Mouse (Mus musculus) c-Kit-negative CD71-positive TER-119-positive erythroid progenitor cells, embryonic 14.5 days (primary cell): Measurements from ENCODE around the gene Mmachc.
"Not testable (repeated sequence)": the region's sequence is repeated elsewhere in the genome, so short reads cannot be mapped to it uniquely, and the experiment has no call there.

Experiments used
- DNase-seq: peaks from one replicate; pipeline ENCODE4 v3.0.0-alpha.2; 2013; ENCODE audit warnings: low read depth, low spot score

The Mmachc gene

DNA sequence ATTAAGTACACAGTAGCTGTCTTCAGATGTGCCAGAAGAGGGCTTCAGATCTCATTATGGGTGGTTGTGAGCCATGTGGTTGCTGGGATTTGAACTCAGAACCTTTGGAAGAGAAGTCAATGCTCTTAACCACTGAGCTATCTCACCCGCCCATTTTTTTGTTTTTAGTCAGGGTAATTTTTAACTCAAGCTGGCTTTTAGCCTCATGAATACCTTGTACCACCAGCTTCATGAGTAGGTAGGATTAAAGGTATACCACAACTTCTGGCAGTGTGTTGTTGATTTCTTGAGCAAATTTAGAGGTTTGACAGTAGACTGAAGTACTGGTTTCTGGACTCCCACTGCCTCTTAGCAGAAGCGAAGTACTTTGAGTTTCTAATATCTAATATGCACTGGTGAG is 16.1 kb downstream of the Mmachc start:
- no peak for DNase-seq

DNA sequence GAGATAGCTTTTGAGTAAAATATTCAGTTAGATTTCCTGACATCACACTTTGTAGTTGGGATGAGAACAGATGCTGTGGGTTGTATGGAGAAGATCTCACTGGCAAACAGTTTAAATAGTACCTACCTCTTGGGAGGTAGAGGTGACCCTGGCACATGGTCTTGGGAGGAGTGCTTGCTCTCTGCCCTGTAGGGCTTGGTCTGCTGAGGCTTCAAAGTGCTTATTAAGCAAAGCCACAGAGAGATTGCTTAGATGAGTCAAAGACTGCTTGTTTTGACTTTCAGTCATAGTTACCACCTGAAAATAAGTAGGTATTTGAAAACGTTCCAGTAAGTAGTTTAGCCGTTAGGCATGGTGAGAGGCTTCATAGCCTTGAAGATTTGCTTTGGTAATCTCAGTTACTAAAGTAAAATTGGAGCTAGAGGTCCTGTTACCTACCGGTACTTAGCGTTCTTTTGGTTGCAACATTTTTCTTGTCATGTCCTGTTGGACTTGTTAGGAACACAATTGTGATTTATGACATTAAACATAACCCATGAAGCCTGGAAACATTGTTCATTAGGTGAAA is 18.8 kb downstream of the Mmachc start:
- no peak for DNase-seq

GRCm38 (mm10) chr4:116687041-116687440 is 21.2 kb downstream of the Mmachc start:
- DNase-seq, result no peak

- peak; percentile 70 for DNase-seq
Measured at GRCm38 (mm10) chr4:116685402-116686061, 22.7 kb downstream of the Mmachc start, which contains the start of gene Prdx1. Prdx1 (plus strand) TSS chr4:116685544.

GRCm38 (mm10) chr4:116684665-116685064 is 23.5 kb downstream of the Mmachc start:
- DNase-seq, result no peak

- peak; percentile 39 for DNase-seq
Measured at GRCm38 (mm10) chr4:116683957-116684356, 24.2 kb downstream of the Mmachc start.

DNA sequence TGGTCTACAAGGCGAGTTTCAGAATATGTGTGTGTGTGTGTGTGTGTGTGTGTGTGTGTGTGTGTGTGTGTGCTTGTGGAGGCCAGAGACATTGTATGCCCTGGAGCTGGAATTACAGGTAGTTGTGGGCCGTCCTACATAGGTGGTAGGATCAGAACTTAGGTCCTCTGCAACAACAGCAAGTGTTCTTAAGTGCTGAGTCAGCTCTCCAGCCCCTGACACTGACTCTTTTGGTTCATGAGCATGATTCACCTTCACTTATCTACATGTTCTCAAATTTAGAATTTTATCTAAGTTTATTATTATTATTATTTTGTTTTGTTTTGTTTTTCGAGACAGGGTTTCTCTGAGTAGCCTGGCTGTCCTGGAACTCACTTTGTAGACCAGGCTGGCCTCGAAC is 27.7 kb downstream of the Mmachc start:
- DNase-seq, result not testable (repeated sequence)

DNA sequence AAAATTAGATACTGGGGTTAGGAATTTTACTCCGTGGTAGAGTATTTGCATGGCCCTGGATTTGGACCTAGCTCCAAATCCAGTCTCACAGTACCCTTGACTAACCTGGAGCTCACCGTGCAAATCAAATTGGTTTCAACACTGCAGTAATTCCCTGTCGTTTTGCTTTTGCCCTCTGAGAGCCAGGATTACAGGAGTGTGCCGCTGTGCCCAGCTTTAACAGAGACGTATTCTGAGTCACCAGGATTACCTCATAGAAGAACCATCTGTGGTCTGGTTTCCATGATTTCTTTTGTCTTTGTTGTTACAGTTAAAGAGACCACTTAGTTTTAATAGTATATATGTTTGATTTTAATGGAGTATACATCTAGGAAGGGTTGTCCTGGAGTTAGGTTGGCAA is 29.1 kb downstream of the Mmachc start:
- DNase-seq, result no peak

- no peak for DNase-seq
Measured at GRCm38 (mm10) chr4:116677808-116678207, 30.4 kb downstream of the Mmachc start.

GRCm38 (mm10) chr4:116676027-116676426 is 32.2 kb downstream of the Mmachc start:
- DNase-seq, result no peak

DNA sequence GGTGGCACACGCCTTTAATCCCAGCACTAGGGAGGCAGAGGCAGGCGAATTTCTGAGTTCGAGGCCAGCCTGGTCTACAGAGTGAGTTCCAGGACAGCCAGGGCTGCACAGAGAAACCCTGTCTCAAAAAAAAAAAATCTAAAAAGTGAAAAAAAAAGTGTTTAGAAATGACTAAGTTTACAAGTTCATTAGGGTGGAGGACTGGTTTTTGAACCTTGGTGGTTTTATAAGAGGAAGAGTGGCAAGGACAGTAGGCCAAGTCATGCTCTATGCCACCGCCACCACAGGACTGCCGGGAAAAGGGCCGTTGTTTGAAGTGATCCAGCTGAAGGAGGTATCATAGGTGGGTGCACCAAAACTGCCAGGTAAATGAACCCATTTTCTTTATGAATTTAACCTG is 33.4 kb downstream of the Mmachc start:
- not testable (repeated sequence) for DNase-seq

DNA sequence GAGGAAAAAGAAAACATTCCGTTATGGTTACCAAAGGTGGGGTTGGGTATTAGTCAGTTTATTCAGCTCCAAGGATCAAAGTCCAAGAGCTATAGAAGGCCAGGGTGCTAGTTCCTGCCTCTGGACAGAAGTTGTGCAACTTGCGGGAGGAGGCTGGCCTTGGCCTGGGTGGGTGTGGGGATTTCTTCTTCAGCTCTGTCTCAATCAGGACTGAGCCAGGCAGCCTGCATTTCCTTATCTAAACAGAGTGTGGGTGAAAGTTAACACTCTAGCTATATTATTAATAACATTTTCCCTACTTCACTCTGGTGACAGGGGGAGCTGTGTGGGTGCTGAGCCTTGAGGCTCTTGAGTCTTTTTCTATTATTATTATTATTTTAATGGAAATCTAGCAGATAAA is 35.4 kb downstream of the Mmachc start:
- DNase-seq, result no peak

DNA sequence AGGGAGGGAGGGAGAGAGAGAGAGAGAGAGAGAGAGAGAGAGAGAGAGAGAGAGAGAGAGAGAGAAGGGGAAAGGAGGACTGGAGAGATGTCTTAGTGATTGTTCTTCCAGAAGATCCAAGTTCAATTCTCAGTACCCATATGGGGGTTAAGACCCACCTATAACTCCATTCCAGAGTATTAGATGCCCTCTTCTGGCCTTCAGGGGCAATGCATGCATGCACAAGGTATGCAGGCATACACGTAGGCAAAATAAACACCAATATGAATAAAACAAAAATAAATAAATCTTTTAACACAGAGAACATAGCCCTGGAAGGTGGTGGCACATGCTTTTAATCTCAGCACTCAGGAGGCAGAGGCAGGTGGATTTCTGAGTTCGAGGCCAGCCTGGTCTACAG is 38.9 kb downstream of the Mmachc start:
- DNase-seq, result no peak

DNA sequence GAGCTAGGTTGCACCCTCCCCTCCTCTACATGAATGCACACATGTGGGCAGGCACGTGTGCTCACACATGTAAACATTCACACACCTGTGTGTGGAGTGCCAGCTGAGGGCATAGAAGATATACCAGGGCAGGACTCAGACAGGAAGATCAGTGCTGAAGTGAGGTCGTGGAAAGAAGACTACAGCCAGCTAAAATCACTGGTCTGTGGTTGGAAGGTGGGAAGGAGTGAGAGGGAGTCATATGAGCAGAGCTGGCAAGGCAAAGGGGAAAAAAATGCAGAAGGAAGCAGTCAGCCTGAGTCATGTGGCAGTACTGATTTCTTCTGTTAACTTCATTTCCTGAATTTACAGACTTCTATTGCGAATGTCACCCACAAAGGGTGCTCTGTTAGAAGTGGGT is 40.1 kb downstream of the Mmachc start:
- no peak for DNase-seq

- no peak for DNase-seq
Measured at GRCm38 (mm10) chr4:116666625-116667024, 41.6 kb downstream of the Mmachc start.

DNA sequence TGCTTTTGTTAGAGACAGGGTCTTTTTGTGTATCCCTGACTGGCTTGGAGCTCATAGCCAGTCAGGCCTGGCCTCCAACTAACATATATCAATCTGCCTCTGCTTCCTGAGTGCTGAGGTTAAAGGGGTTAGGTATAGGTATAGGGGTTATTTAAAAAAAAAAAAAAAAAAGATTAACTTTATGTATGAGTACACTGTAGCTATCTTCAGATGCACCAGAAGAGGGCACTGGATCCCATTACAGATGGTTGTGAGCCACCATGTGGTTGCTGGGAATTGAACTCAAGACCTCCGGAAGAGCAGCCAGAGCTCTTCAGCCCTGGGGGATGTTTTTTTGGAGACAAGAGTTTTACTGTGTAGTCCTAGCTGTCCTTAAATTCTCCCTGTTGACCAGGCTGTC is 46.2 kb downstream of the Mmachc start:
- DNase-seq, result no peak

DNA sequence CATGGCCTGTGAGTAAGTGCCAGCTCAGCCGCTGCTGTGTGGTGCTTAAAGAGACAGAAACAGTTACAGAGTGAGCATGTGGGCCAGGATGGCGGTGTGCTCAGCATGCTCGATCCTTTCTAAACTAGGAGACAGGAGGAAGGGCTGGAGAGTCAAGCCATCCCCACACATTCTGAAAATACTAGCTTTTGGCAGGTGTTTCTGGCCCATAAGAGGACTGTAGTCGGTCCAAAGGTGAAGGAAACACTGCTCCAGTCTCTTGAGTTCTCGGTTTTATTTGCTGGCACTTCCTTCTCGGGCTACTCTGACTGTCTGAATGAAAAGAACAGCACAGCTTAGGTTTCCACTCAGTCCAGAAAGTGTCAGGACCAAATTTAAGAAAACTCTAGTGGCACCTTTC is 47.4 kb downstream of the Mmachc start:
- DNase-seq, result no peak

DNA sequence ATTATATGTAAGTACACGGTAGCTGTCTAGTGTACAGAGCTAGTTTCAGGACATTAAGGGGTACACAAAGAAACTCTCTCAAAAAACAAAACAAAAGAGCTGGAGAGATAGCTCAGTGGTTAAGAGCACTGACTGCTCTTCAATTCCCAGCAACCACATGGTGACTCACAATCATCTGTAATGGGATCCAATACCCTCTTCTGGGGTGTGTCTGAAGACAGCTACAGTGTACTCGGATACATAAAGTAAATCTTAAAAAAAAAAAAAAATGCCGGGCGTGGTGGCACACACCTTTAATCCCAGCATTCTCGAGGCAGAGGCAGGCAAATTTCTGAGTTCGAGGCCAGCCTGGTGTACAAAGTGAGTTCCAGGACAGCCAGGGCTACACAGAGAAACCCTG is 48.3 kb downstream of the Mmachc start:
- DNase-seq, result not testable (repeated sequence)

GRCm38 (mm10) chr4:116659474-116659873 is 48.7 kb downstream of the Mmachc start:
- no peak for DNase-seq

- no peak for DNase-seq
Measured at GRCm38 (mm10) chr4:116657971-116658370, 50.2 kb downstream of the Mmachc start.

GRCm38 (mm10) chr4:116655658-116656057 is 52.5 kb downstream of the Mmachc start:
- DNase-seq, result no peak

DNA sequence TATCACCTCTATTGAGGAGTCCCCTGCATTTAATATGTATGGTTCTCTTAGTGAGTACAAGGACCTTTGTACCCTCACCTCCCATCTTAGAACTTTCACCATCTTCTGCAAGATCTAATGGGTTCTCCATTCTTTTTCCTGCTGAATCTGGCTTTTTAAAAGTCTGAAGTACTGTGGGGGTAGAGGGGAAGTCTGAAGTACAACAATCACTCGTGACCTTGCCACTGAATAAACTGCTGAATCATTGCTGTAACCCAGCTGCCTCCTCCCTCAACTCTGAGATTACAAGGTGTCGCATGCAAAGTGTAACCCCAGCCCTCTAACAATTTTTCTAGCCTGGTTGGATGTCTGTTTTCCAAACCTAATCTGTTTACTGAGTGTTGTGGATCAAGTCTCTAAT is 53.1 kb downstream of the Mmachc start:
- no peak for DNase-seq

DNA sequence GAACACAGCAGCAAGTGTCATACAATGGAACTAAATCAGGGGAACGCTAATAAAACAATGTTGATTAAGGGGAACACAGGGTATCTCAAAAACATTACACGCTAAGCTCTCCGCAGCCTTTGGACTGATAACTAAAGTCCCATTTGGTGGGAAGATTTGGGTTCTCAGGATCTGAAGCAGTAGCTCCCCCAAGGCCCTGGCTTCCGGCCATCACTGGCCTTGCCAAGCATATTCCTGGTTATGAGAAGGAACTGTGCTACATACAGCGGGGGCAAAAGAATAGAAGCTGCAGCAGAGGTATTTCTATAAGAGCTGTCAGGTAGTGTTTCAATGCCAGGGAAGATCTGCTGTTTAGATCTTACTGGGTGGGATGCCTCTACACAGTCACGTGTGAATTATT is 55.0 kb downstream of the Mmachc start:
- DNase-seq, result no peak
